Comparison of ENCODE assay signal across 8 mouse cellular contexts in genomic region chr2:25167481-25167880, GRCm38 (mm10). TPM values are rescaled to one million over a fixed set of nuclear protein-coding genes. Genes with fewer than 3 reads are reported as not detected.
DNase-seq lines count a peak whose midpoint lies in the region; ATAC-seq and TF ChIP-seq lines count a peak whose summit lies in the region.

No protein-coding gene starts in this region.

- peak overlapping the region; percentile 95 for H3K4me2 ChIP-seq in kidney, postnatal 0 days (ENCODE audit: low read length)
- H3K4me2 ChIP-seq in hindbrain, embryonic 15.5 days, result peak overlapping the region; percentile 93
- H3K4me2 ChIP-seq in midbrain, embryonic 15.5 days, result peak overlapping the region; percentile 97

- TF ChIP-seq CTCF in kidney, postnatal 0 days (IDR thresholded peaks at IDR 0.05; ENCODE audit: low read depth), result no peak

- no peaks in the 10 kb centered on the region for H3K27me3 ChIP-seq in kidney, postnatal 0 days (ENCODE audit: insufficient read depth, low read length)
- peaks cover 11% of the 10 kb centered on the region for H3K27me3 ChIP-seq in embryonic facial prominence, embryonic 10.5 days (replicated peaks; ENCODE audit: low read depth, poor library complexity, severe bottlenecking)
- no peaks in the 10 kb centered on the region for H3K27me3 ChIP-seq in hindbrain, embryonic 15.5 days
- H3K27me3 ChIP-seq in midbrain, embryonic 15.5 days (replicated peaks), result no peaks in the 10 kb centered on the region

- DNase-seq in kidney, postnatal 0 days (ENCODE audit: low spot score), result no peak
- DNase-seq in kidney, postnatal 14 days, result no peak
- no peak for DNase-seq in embryonic facial prominence, embryonic 10.5 days (ENCODE audit: low spot score)
- DNase-seq in urinary bladder, postnatal 10 days (ENCODE audit: low spot score), result no peak
- DNase-seq in adrenal gland, postnatal 25 days, result no peak
- no peak for DNase-seq in gastrocnemius, postnatal 10 days

- H3K9me3 ChIP-seq in kidney, postnatal 0 days (replicated peaks; ENCODE audit: low read length), result no peaks in the 10 kb centered on the region
- no peaks in the 10 kb centered on the region for H3K9me3 ChIP-seq in embryonic facial prominence, embryonic 10.5 days
- no peaks in the 10 kb centered on the region for H3K9me3 ChIP-seq in hindbrain, embryonic 15.5 days
- no peaks in the 10 kb centered on the region for H3K9me3 ChIP-seq in midbrain, embryonic 15.5 days

- H3K4me1 ChIP-seq in kidney, postnatal 0 days (replicated peaks; ENCODE audit: insufficient read depth, low read length), result peaks cover 33% of the 10 kb centered on the region
- peaks cover 67% of the 10 kb centered on the region for H3K4me1 ChIP-seq in embryonic facial prominence, embryonic 10.5 days
- H3K4me1 ChIP-seq in hindbrain, embryonic 15.5 days (replicated peaks), result peaks cover 42% of the 10 kb centered on the region
- peaks cover 24% of the 10 kb centered on the region for H3K4me1 ChIP-seq in midbrain, embryonic 15.5 days

- no peaks in the 10 kb centered on the region for H3K36me3 ChIP-seq in kidney, postnatal 0 days (ENCODE audit: insufficient read depth, low read length)
- H3K36me3 ChIP-seq in embryonic facial prominence, embryonic 10.5 days (replicated peaks), result no peaks in the 10 kb centered on the region
- no peaks in the 10 kb centered on the region for H3K36me3 ChIP-seq in hindbrain, embryonic 15.5 days
- no peaks in the 10 kb centered on the region for H3K36me3 ChIP-seq in midbrain, embryonic 15.5 days (replicated peaks)

- no peak for ATAC-seq in kidney, postnatal 0 days (replicated peaks; ENCODE audit: low FRiP score, low read depth)
- ATAC-seq in hindbrain, embryonic 15.5 days (ENCODE audit: low FRiP score, low read depth), result peak; percentile 32; the same call in 1 of the 2 replicates
- peak; percentile 34 for ATAC-seq in midbrain, embryonic 15.5 days (replicated peaks)

- peak overlapping the region; percentile 62; the same call in 1 of the 2 replicates for H3K9ac ChIP-seq in kidney, postnatal 0 days (ENCODE audit: low read depth, low read length)
- peak overlapping the region; percentile 55 for H3K9ac ChIP-seq in hindbrain, embryonic 15.5 days
- H3K9ac ChIP-seq in midbrain, embryonic 15.5 days, result peak overlapping the region; percentile 47

- 13% methylated on average over 4 of the region's 4 CpGs for WGBS in kidney, postnatal 0 days
- WGBS in embryonic facial prominence, embryonic 10.5 days, result 29% methylated on average over 4 of the region's 4 CpGs
- 12% methylated on average over 4 of the region's 4 CpGs for WGBS in hindbrain, embryonic 15.5 days
- WGBS in midbrain, embryonic 15.5 days, result 16% methylated on average over 4 of the region's 4 CpGs

- peak overlapping the region; percentile 83 for H3K27ac ChIP-seq in kidney, postnatal 0 days
- H3K27ac ChIP-seq in embryonic facial prominence, embryonic 10.5 days (replicated peaks), result peak overlapping the region; percentile 90
- H3K27ac ChIP-seq in hindbrain, embryonic 15.5 days (replicated peaks), result peak overlapping the region; percentile 61
- peak overlapping the region; percentile 36 for H3K27ac ChIP-seq in midbrain, embryonic 15.5 days

- peak overlapping the region; percentile 47; the same call in 1 of the 2 replicates for H3K4me3 ChIP-seq in kidney, postnatal 0 days (replicated peaks; ENCODE audit: low read depth, low read length)
- peak overlapping the region; percentile 64 for H3K4me3 ChIP-seq in embryonic facial prominence, embryonic 10.5 days
- peak overlapping the region; percentile 50 for H3K4me3 ChIP-seq in hindbrain, embryonic 15.5 days
- peak overlapping the region; percentile 56 for H3K4me3 ChIP-seq in midbrain, embryonic 15.5 days

RNA-seq across cellular contexts. Expression of gene Nrarp, which starts 13.1 kb away (rescaled TPM):
- 19.9 and 21.6 TPM in 2 replicates for polyA plus RNA-seq in kidney, postnatal 0 days (2015; fragmentation: Nextera tagmentation; extraction: Ambion mirVana)
- polyA plus RNA-seq in embryonic facial prominence, embryonic 10.5 days (2016; fragmentation: Nextera tagmentation; extraction: Ambion mirVana), result 19.8 and 26.6 TPM in 2 replicates
- 18.9 and 20.2 TPM in 2 replicates for polyA plus RNA-seq in hindbrain, embryonic 15.5 days (2015; fragmentation: Nextera tagmentation; extraction: Ambion mirVana)
- polyA plus RNA-seq in midbrain, embryonic 15.5 days (2015; fragmentation: Nextera tagmentation; extraction: Ambion mirVana), result 15.3 and 18.1 TPM in 2 replicates
- total RNA-seq in adrenal gland, postnatal 25 days (2021), result 2.2 and 4.0 TPM in 2 replicates
- total RNA-seq in gastrocnemius, postnatal 10 days (2021), result 10 to 100 TPM; 14.9 to 17.4 TPM

RNA-seq across cellular contexts. Expression of gene Tor4a, which starts 29.2 kb away (rescaled TPM):
- polyA plus RNA-seq in kidney, postnatal 0 days (2015; fragmentation: Nextera tagmentation; extraction: Ambion mirVana), result 10.8 and 12.0 TPM in 2 replicates
- 2.2 and 2.4 TPM in 2 replicates for polyA plus RNA-seq in embryonic facial prominence, embryonic 10.5 days (2016; fragmentation: Nextera tagmentation; extraction: Ambion mirVana)
- 1.9 and 2.3 TPM in 2 replicates for polyA plus RNA-seq in hindbrain, embryonic 15.5 days (2015; fragmentation: Nextera tagmentation; extraction: Ambion mirVana)
- 1.9 and 2.0 TPM in 2 replicates for polyA plus RNA-seq in midbrain, embryonic 15.5 days (2015; fragmentation: Nextera tagmentation; extraction: Ambion mirVana)
- 28.1 and 33.9 TPM in 2 replicates for total RNA-seq in adrenal gland, postnatal 25 days (2021)
- 1 to 10 TPM; 1.9 to 2.9 TPM for total RNA-seq in gastrocnemius, postnatal 10 days (2021)

RNA-seq across cellular contexts. Expression of gene Nelfb, which starts 43.8 kb away (rescaled TPM):
- 74.0 and 82.3 TPM in 2 replicates for polyA plus RNA-seq in kidney, postnatal 0 days (2015; fragmentation: Nextera tagmentation; extraction: Ambion mirVana)
- 124 and 125 TPM in 2 replicates for polyA plus RNA-seq in embryonic facial prominence, embryonic 10.5 days (2016; fragmentation: Nextera tagmentation; extraction: Ambion mirVana)
- polyA plus RNA-seq in hindbrain, embryonic 15.5 days (2015; fragmentation: Nextera tagmentation; extraction: Ambion mirVana), result 108 and 112 TPM in 2 replicates
- polyA plus RNA-seq in midbrain, embryonic 15.5 days (2015; fragmentation: Nextera tagmentation; extraction: Ambion mirVana), result 126 and 129 TPM in 2 replicates
- 61.8 and 66.9 TPM in 2 replicates for total RNA-seq in adrenal gland, postnatal 25 days (2021)
- total RNA-seq in gastrocnemius, postnatal 10 days (2021), result 10 to 100 TPM; 31.1 to 40.5 TPM

RNA-seq across cellular contexts. Expression of gene Stpg3, which starts 47.0 kb away (rescaled TPM):
- 0.29 and 0.43 TPM in 2 replicates for polyA plus RNA-seq in kidney, postnatal 0 days (2015; fragmentation: Nextera tagmentation; extraction: Ambion mirVana)
- polyA plus RNA-seq in embryonic facial prominence, embryonic 10.5 days (2016; fragmentation: Nextera tagmentation; extraction: Ambion mirVana), result not detected in 2 replicates
- polyA plus RNA-seq in hindbrain, embryonic 15.5 days (2015; fragmentation: Nextera tagmentation; extraction: Ambion mirVana), result not detected in 2 replicates
- polyA plus RNA-seq in midbrain, embryonic 15.5 days (2015; fragmentation: Nextera tagmentation; extraction: Ambion mirVana), result not detected in 2 replicates
- not detected in 2 replicates for total RNA-seq in adrenal gland, postnatal 25 days (2021)
- total RNA-seq in gastrocnemius, postnatal 10 days (2021), result not detected

RNA-seq across cellular contexts. Expression of gene Fam166a, which starts 51.1 kb away (rescaled TPM):
- 0.28 and 0.62 TPM in 2 replicates for polyA plus RNA-seq in kidney, postnatal 0 days (2015; fragmentation: Nextera tagmentation; extraction: Ambion mirVana)
- polyA plus RNA-seq in embryonic facial prominence, embryonic 10.5 days (2016; fragmentation: Nextera tagmentation; extraction: Ambion mirVana), result 0.74 and 1.4 TPM in 2 replicates
- 0.70 and 0.72 TPM in 2 replicates for polyA plus RNA-seq in hindbrain, embryonic 15.5 days (2015; fragmentation: Nextera tagmentation; extraction: Ambion mirVana)
- polyA plus RNA-seq in midbrain, embryonic 15.5 days (2015; fragmentation: Nextera tagmentation; extraction: Ambion mirVana), result 0.43 and 0.78 TPM in 2 replicates
- total RNA-seq in adrenal gland, postnatal 25 days (2021), result 0.46 TPM in 1 of 2 replicates, not detected in the other
- total RNA-seq in gastrocnemius, postnatal 10 days (2021), result not detected

Comparison
In these comparisons a context has a peak if more than half of its experiments do, and no peak if none do; other contexts are left out.
1. H3K27ac ChIP-seq: peak in every context shown above with its lines; median percentile 90 in embryonic facial prominence, embryonic 10.5 days; 83 in kidney, postnatal 0 days; 61 in hindbrain, embryonic 15.5 days; 36 in midbrain, embryonic 15.5 days.